Mouse (Mus musculus) liver, adult 2 months (tissue): ENCODE data around the gene Acta2. TPM values are rescaled to one million over a fixed set of nuclear protein-coding genes. Genes with fewer than 3 reads are reported as not detected.
A peak's percentile ranks its signal among the peaks of the same experiment; 100 is the strongest.

Experiments
- DNase-seq: peaks from one replicate; pipeline ENCODE4 v3.0.0-alpha.2; 2011; ENCODE audit warnings: low read depth, low spot score; ENCODE audit errors: extremely low read depth
- H3K27ac ChIP-seq: fragments of 200-500 bp; replicated peaks from 2 replicates; pipeline ENCODE4 v1.5.1; 2012; ENCODE audit warnings: low read depth, mild to moderate bottlenecking, control low read depth, inconsistent platforms, low read length; ENCODE audit not compliant: insufficient read depth
- H3K27me3 ChIP-seq: fragments of 200-500 bp; 2 replicates; pipeline ENCODE4 v1.6.1; 2012; ENCODE audit warnings: mild to moderate bottlenecking, moderate library complexity, low read length, inconsistent platforms; ENCODE audit not compliant: control insufficient read depth, insufficient read depth
- H3K36me3 ChIP-seq: fragments of 200-500 bp; 2 replicates; pipeline ENCODE4 v1.6.1; 2012; ENCODE audit warnings: low read length, inconsistent platforms; ENCODE audit not compliant: control insufficient read depth, insufficient read depth
- H3K4me1 ChIP-seq: fragments of 200-500 bp; 2 replicates; pipeline ENCODE4 v1.6.1; 2011; ENCODE audit warnings: low read length; ENCODE audit not compliant: control insufficient read depth, insufficient read depth
- H3K4me3 ChIP-seq: fragments of 200-500 bp; 2 replicates; pipeline ENCODE4 v1.5.1; 2011; ENCODE audit warnings: low read depth, mild to moderate bottlenecking, control low read depth, low read length, moderate library complexity; ENCODE audit not compliant: insufficient read depth
- H3K79me2 ChIP-seq: fragments of 200-500 bp; 2 replicates; pipeline ENCODE4 v1.6.1; 2012; ENCODE audit warnings: inconsistent platforms, mild to moderate bottlenecking, low read length, moderate library complexity; ENCODE audit not compliant: control insufficient read depth, insufficient read depth
- H3K9ac ChIP-seq: fragments of 200-500 bp; 2 replicates; pipeline ENCODE4 v1.6.1; 2012; ENCODE audit warnings: low read depth, mild to moderate bottlenecking, control low read depth, inconsistent platforms, low read length
- CTCF ChIP-seq: fragments of 200-500 bp; IDR thresholded peaks from 2 replicates; pipeline ENCODE4 v1.5.1; 2011; ENCODE audit warnings: low read depth, low read length, control low read depth
- POLR2A ChIP-seq: fragments of 200-500 bp; IDR thresholded peaks from 2 replicates; pipeline ENCODE4 v1.6.1; 2011; ENCODE audit warnings: low read length, control low read depth; ENCODE audit not compliant: insufficient read depth; ENCODE audit errors: extremely low read depth
- WGBS: fragments of 180-500 bp; shearing (Covaris S2); methylation state at CpG from one replicate; pipeline ENCODE4 v1.1.7; 2018; 5-methylcytosine and 5-hydroxymethylcytosine counted together
- polyA plus RNA-seq: library from polyadenylated mRNA; depleted of rRNA; stranded (reverse); fragments of >200 nt; gene quantifications from 2 replicates; pipeline ENCODE4 v1.2.3, GENCODE M21; 2012
- total RNA-seq: library from RNA; depleted of rRNA; stranded (reverse); fragments of >200 nt; gene quantifications from 2 replicates; pipeline ENCODE4 v1.2.3, GENCODE M21; 2014

Gene Acta2
- total and polyA plus RNA-seq, 2 experiments = 2.0 to 3.6 TPM

DNA sequence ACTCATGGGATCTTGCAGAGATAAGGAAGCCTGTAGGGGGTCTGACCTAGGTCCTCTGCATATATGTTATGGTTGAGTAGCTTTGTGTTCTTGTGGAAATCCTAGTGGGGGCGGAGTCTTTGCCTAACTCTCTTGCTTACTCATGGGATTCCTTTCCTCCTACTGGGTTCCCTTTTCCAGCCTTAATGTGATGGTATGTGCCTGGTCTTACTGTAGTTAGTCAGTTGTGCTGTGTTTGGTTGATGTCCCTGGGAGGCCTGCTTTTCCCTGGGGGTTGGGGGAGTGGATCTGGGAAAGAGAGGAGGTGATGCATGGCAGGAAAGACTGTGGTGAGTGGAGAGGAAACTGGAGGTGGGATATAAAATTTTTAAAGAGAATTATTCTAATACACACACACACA, 57.3 kb downstream of the Acta2 start:
- no peaks in the 10 kb centered on the region for H3K36me3 ChIP-seq
- H3K27ac ChIP-seq = no peak overlapping the region
- no peak overlapping the region for H3K9ac ChIP-seq
- no peak for DNase-seq
- H3K4me1 ChIP-seq = no peaks in the 10 kb centered on the region
- no peaks in the 10 kb centered on the region; the same call in 1 of the 2 replicates for H3K27me3 ChIP-seq
- no peak for TF ChIP-seq POLR2A
- no peak for TF ChIP-seq CTCF
- WGBS = 93% methylated on average over 1 of the region's 1 CpGs
- no peak overlapping the region for H3K4me3 ChIP-seq
- no peaks in the 10 kb centered on the region for H3K79me2 ChIP-seq

DNA sequence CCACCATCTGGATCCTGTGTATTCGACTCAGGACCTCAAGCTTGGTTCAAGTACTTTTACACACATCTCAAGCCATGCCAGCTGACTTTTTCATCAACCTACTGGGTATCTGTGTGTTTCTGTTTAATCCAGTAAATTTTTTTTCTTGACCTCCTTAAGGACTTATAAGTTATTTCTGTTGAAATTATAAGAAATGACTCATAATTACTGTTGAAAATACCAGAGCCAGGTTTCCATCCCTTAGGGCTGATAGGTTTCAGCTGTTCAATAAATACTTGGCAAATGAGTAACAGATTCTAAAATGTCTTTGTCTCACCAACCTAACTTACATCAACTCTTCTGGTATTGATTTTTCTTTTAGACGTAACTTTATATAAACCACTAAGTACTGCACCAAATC, 60.4 kb downstream of the Acta2 start:
- H3K4me1 ChIP-seq = peaks cover 2% of the 10 kb centered on the region; the same call in 1 of the 2 replicates
- TF ChIP-seq POLR2A (no peak), CTCF (no peak)
- no peaks in the 10 kb centered on the region for H3K79me2 ChIP-seq
- H3K36me3 ChIP-seq = no peaks in the 10 kb centered on the region
- peaks cover 3% of the 10 kb centered on the region for H3K27me3 ChIP-seq
- H3K9ac ChIP-seq = no peak overlapping the region
- no peak overlapping the region for H3K27ac ChIP-seq
- no peak for DNase-seq
- 57% methylated on average over 2 of the region's 2 CpGs for WGBS
- no peak overlapping the region for H3K4me3 ChIP-seq

DNA sequence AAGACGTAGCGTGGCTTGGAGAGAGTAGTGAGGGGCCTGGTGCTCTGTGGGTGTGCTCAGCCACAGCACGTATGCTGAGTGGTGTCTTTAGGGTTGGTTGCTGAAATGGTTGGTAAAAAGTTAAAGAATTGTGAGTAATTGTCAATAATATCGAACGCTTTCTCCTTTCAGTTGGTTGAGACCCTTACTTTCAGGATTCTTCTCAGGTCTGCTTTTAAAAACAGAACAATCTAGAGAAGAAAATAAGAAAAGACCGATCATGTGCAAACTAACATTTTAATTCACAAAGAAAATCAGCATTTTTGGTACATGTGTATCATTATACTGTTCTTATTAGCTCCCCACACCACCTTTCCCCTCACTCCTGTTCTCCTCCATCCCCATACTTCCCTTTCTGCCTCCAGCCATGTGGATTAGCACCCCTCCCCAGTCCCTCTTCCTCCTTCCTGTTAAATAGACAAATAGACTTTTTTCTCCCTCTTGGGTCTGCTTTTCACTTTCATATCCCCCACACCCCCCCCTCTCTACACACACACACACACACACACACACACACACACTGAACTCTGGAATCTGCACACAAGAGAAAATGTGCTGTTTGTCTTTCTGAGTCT, 61.2 kb downstream of the Acta2 start:
- Histone ChIP-seq H3K36me3 (no peaks in the 10 kb centered on the region), H3K4me1 (peaks cover 2% of the 10 kb centered on the region; the same call in 1 of the 2 replicates), H3K9ac (no peak overlapping the region), H3K27ac (no peak overlapping the region), H3K4me3 (no peak overlapping the region), H3K27me3 (peaks cover 3% of the 10 kb centered on the region), H3K79me2 (no peaks in the 10 kb centered on the region)
- no peak for TF ChIP-seq CTCF
- no peak for TF ChIP-seq POLR2A
- WGBS = 89% methylated on average over 6 of the region's 6 CpGs
- DNase-seq = peak; percentile 19

DNA sequence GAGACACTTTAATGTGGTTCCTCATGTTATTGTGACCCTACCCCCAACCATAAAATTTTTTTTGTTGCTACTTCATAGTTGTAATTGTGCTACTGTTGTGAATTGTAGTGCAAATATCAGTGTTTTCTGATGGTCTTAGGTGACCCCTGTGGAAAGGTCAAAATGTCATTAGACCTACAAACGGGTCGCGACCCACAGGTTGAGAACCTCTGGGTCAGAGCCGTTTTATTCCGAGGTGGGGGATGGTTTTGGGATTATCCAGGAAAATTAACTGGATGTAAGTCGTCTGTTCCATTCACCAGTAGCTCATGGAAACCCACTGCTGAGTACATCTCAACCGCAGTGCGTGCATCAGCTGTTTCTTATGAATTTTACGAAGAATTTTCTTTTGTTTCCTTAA, 61.7 kb downstream of the Acta2 start:
- DNase-seq = no peak
- Histone ChIP-seq H3K4me1 (peaks cover 2% of the 10 kb centered on the region; the same call in 1 of the 2 replicates), H3K4me3 (peak overlapping the region; percentile 46; the same call in 1 of the 2 replicates), H3K27me3 (peaks cover 3% of the 10 kb centered on the region), H3K9ac (no peak overlapping the region), H3K79me2 (no peaks in the 10 kb centered on the region), H3K36me3 (no peaks in the 10 kb centered on the region), H3K27ac (no peak overlapping the region)
- TF ChIP-seq CTCF (no peak), POLR2A (no peak)
- WGBS = 45% methylated on average over 9 of the region's 9 CpGs

DNA sequence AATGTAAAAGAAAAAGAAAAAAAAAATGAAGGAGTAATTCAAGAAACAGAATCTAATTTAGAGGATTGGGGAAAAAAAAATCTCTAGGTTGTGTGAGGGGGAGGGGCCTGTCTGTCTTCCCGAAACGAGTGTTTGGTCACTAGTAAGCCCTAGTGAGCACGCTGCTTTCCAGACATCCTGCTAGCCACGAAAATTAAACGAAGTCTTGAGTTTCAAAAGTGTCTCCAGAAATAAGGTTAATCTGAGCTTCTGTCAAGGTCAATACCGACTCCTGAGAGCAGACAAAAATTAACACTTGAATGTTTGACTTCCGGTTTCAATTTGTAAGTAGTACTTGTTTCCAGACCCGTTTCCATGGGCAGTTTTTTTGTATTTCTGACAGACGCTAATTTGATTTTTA, 62.2 kb downstream of the Acta2 start:
- DNase-seq = peak; percentile 16
- 1% methylated on average over 9 of the region's 9 CpGs for WGBS
- H3K36me3 ChIP-seq = no peaks in the 10 kb centered on the region
- TF ChIP-seq POLR2A (no peak), CTCF (no peak)
- H3K9ac ChIP-seq = no peak overlapping the region
- peak overlapping the region; percentile 46 for H3K4me3 ChIP-seq
- no peaks in the 10 kb centered on the region for H3K79me2 ChIP-seq
- H3K27me3 ChIP-seq = peaks cover 3% of the 10 kb centered on the region
- H3K4me1 ChIP-seq = peaks cover 2% of the 10 kb centered on the region; the same call in 1 of the 2 replicates
- H3K27ac ChIP-seq = no peak overlapping the region
